Mouse (Mus musculus): ENCODE data around the gene Fthl17a. TPM values are rescaled to one million over a fixed set of nuclear protein-coding genes. Genes with fewer than 3 reads are reported as not detected.
A peak's percentile ranks its signal among the peaks of the same experiment; 100 is the strongest.

Fthl17a gene
- total and polyA plus RNA-seq, 3 experiments = not detected

DNA sequence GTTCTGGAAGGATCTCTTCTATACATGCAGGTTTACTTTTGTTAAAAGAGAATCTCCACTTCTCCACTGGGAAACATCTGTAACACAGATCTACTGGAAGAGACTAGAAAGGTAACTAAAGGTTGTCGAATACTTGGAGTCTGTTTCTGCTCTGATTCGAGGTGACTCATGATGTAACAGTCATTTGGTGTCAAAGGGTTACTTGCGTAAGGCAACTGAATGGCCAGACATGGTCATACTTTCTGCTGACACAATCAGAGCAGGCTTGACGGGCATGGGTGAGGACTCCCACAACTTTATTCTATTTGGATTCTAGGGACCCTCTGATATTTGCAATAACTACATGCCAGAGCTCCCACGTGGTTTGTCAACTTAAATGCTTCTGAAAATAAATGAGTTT lies 43.3 kb downstream of the Fthl17a start:
- Histone ChIP-seq H3K9me3 (replicated peaks; ENCODE audit: low read length) (no peaks in the 10 kb centered on the region), H3K27me3 (replicated peaks) (no peaks in the 10 kb centered on the region), H3K4me3 (replicated peaks in 1 of 3; ENCODE audit: low read depth in 2 of 3, low read length in 2 of 3, poor library complexity in 1 of 3) (no peak overlapping the region), H3K27ac (ENCODE audit: insufficient read depth, low read depth) (no peak overlapping the region), H3K36me3 (replicated peaks in 1 of 2; ENCODE audit: control insufficient read depth in 1 of 2, insufficient read depth in 1 of 2, low read length in 1 of 2) (no peaks in the 10 kb centered on the region), H3K9ac (ENCODE audit: insufficient read depth, low read depth) (no peak overlapping the region), H3K4me2 (ENCODE audit: insufficient read depth, low read depth, poor library complexity, severe bottlenecking) (no peak overlapping the region), H3K79me2 (replicated peaks; ENCODE audit: control insufficient read depth, extremely low read depth, insufficient read depth, poor library complexity, severe bottlenecking) (no peaks in the 10 kb centered on the region), H3K4me1 (ENCODE audit: control insufficient read depth in 1 of 2, insufficient read depth in 2 of 2) (peaks cover 2 to 10% of the 10 kb centered on the region in 2 experiments; a peak in 2 of 4 replicates)
- in situ Hi-C loops (cut with MboI; ENCODE audit: low pct_ligation_motif_present, low pct_unique_long_range_greater_than_20kb, low sequenced_read_pairs) = no loop called here
- dilution Hi-C loops (cut with MboI; ENCODE audit: extremely low pct_ligation_motif_present, extremely low pct_unique_long_range_greater_than_20kb, low sequenced_read_pairs) = no loop called here
- DNase-seq (ENCODE audit: extremely low read depth) = peak; percentile 0
- TF ChIP-seq ZMIZ1 (IDR thresholded peaks at IDR 0.05; ENCODE audit: low read depth, low read length) = no peak
- no peak for TF ChIP-seq POLR2AphosphoS2 (IDR thresholded peaks at IDR 0.05; ENCODE audit: low read depth, low read length)

DNA sequence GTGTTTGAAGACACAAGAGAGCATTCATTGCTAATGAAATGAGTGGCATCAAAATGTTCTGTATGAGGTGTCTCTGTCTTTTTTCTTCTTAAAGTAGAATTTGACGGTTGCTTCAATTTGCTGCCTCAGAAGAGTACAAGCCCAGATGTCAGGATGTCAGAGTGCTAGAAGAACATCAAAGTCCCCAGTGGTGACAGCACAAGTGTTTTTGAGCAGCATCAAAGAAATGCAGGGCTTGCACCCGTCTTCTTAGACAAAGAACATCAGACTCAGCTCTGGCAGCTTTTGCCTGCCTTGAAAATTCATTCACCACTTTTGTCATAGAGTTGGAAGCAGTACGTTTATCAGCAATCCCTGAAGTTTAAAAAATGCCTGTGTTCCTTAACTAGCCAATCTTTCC lies 44.5 kb downstream of the Fthl17a start:
- no peaks in the 10 kb centered on the region for H3K27me3 ChIP-seq (replicated peaks)
- H3K27ac ChIP-seq (ENCODE audit: insufficient read depth, low read depth) = no peak overlapping the region
- no peak overlapping the region for H3K9ac ChIP-seq (ENCODE audit: insufficient read depth, low read depth)
- no peaks in the 10 kb centered on the region for H3K36me3 ChIP-seq (replicated peaks in 1 of 2; ENCODE audit: control insufficient read depth in 1 of 2, insufficient read depth in 1 of 2, low read length in 1 of 2)
- no peak overlapping the region for H3K4me2 ChIP-seq (ENCODE audit: insufficient read depth, low read depth, poor library complexity, severe bottlenecking)
- DNase-seq (ENCODE audit: extremely low read depth) = no peak
- in situ Hi-C loops (cut with MboI; ENCODE audit: low pct_ligation_motif_present, low pct_unique_long_range_greater_than_20kb, low sequenced_read_pairs) = no loop called here
- no peaks in the 10 kb centered on the region for H3K9me3 ChIP-seq (replicated peaks; ENCODE audit: low read length)
- no peaks in the 10 kb centered on the region for H3K79me2 ChIP-seq (replicated peaks; ENCODE audit: control insufficient read depth, extremely low read depth, insufficient read depth, poor library complexity, severe bottlenecking)
- no peak for TF ChIP-seq RAD21 (IDR thresholded peaks at IDR 0.05; ENCODE audit: low read depth, low read length)
- H3K4me3 ChIP-seq (replicated peaks in 1 of 3; ENCODE audit: low read depth in 2 of 3, low read length in 2 of 3, poor library complexity in 1 of 3) = no peak overlapping the region
- H3K4me1 ChIP-seq (ENCODE audit: control insufficient read depth in 1 of 2, insufficient read depth in 2 of 2) = peaks cover 2 to 10% of the 10 kb centered on the region in 2 experiments; a peak in 2 of 4 replicates
- dilution Hi-C loops (cut with MboI; ENCODE audit: extremely low pct_ligation_motif_present, extremely low pct_unique_long_range_greater_than_20kb, low sequenced_read_pairs) = no loop called here

- dilution Hi-C loops (cut with MboI; ENCODE audit: extremely low pct_ligation_motif_present, extremely low pct_unique_long_range_greater_than_20kb, low sequenced_read_pairs) = no loop called here
- no peak for DNase-seq (ENCODE audit: extremely low read depth)
- H3K9ac ChIP-seq (ENCODE audit: insufficient read depth, low read depth) = no peak overlapping the region
- no peaks in the 10 kb centered on the region for H3K9me3 ChIP-seq (replicated peaks; ENCODE audit: low read length)
- no peaks in the 10 kb centered on the region for H3K79me2 ChIP-seq (replicated peaks; ENCODE audit: control insufficient read depth, extremely low read depth, insufficient read depth, poor library complexity, severe bottlenecking)
- no peaks in the 10 kb centered on the region for H3K4me1 ChIP-seq (ENCODE audit: control insufficient read depth in 1 of 2, insufficient read depth in 2 of 2)
- H3K4me2 ChIP-seq (ENCODE audit: insufficient read depth, low read depth, poor library complexity, severe bottlenecking) = no peak overlapping the region
- no peak overlapping the region for H3K4me3 ChIP-seq (replicated peaks in 1 of 3; ENCODE audit: low read depth in 2 of 3, low read length in 2 of 3, poor library complexity in 1 of 3)
- in situ Hi-C loops (cut with MboI; ENCODE audit: low pct_ligation_motif_present, low pct_unique_long_range_greater_than_20kb, low sequenced_read_pairs) = no loop called here
- no peak overlapping the region for H3K27ac ChIP-seq (ENCODE audit: insufficient read depth, low read depth)
- no peaks in the 10 kb centered on the region for H3K36me3 ChIP-seq (replicated peaks in 1 of 2; ENCODE audit: control insufficient read depth in 1 of 2, insufficient read depth in 1 of 2, low read length in 1 of 2)
- TF ChIP-seq MAFK (IDR thresholded peaks at IDR 0.05; ENCODE audit: insufficient replicate concordance, low read length) = no peak
- TF ChIP-seq ELF1 (IDR thresholded peaks at IDR 0.05; ENCODE audit: low read depth, low read length) = no peak
- no peak for TF ChIP-seq PAX5 (IDR thresholded peaks at IDR 0.05; ENCODE audit: low read length)
- TF ChIP-seq EP300 (IDR thresholded peaks at IDR 0.05; ENCODE audit: low read length) = no peak
- no peak for TF ChIP-seq MAX (IDR thresholded peaks at IDR 0.05; ENCODE audit: low read length)
- no peak for TF ChIP-seq ZKSCAN1 (IDR thresholded peaks at IDR 0.05; ENCODE audit: borderline replicate concordance, low read depth, low read length)
- TF ChIP-seq E2F4 (IDR thresholded peaks at IDR 0.05; ENCODE audit: insufficient replicate concordance, low read depth, low read length) = no peak
- no peak for TF ChIP-seq POLR2AphosphoS2 (IDR thresholded peaks at IDR 0.05; ENCODE audit: low read depth, low read length)
- no peak for TF ChIP-seq POLR2A (IDR thresholded peaks at IDR 0.05; ENCODE audit: low read depth, low read length)
- TF ChIP-seq IRF4 (IDR thresholded peaks at IDR 0.05; ENCODE audit: low read depth, low read length) = no peak
- no peak for TF ChIP-seq RCOR1 (conservative IDR thresholded peaks at IDR 0.05; ENCODE audit: low read depth, low read length)
- TF ChIP-seq ZNF384 (IDR thresholded peaks at IDR 0.05; ENCODE audit: low read depth, low read length) = no peak
- no peak for TF ChIP-seq CHD1 (IDR thresholded peaks at IDR 0.05; ENCODE audit: low read depth, low read length)
- no peak for TF ChIP-seq KAT2A (IDR thresholded peaks at IDR 0.05; ENCODE audit: insufficient replicate concordance, low read length)
- TF ChIP-seq CHD2 (IDR thresholded peaks at IDR 0.05; ENCODE audit: low read length) = no peak
- H3K27me3 ChIP-seq (replicated peaks) = no peaks in the 10 kb centered on the region
These were observed 55.2 kb downstream of the Fthl17a start for GRCm38 (mm10) chrX:85304674-85305073.

Measured in CH12.LX (cell line).